Mouse (Mus musculus) erythroblast, embryonic 14.5 days (primary cell): ENCODE results near the gene Klhl5. TPM values are rescaled to one million over a fixed set of nuclear protein-coding genes. Genes with fewer than 3 reads are reported as not detected.

Experiments used
- H3K27me3 ChIP-seq: 2 replicates; pipeline ENCODE4 v1.6.1; 2012; ENCODE audit warnings: inconsistent platforms; ENCODE audit not compliant: control insufficient read depth
- H3K36me3 ChIP-seq: 2 replicates; pipeline ENCODE4 v1.6.1; 2012; ENCODE audit warnings: mild to moderate bottlenecking, inconsistent platforms; ENCODE audit not compliant: control insufficient read depth
- H3K4me1 ChIP-seq: 2 replicates; pipeline ENCODE4 v1.6.1; 2012; ENCODE audit warnings: inconsistent platforms; ENCODE audit not compliant: control insufficient read depth
- H3K4me3 ChIP-seq: replicated peaks from 2 replicates; pipeline ENCODE3; 2012; ENCODE audit warnings: moderate library complexity, mild to moderate bottlenecking, inconsistent platforms
- H3K9me3 ChIP-seq: 2 replicates; pipeline ENCODE4 v1.6.1; 2012; ENCODE audit warnings: low read length, inconsistent platforms, mixed read lengths; ENCODE audit not compliant: control insufficient read depth
- GATA1 ChIP-seq: IDR thresholded peaks from 2 replicates; pipeline ENCODE4 v1.6.1; 2012; ENCODE audit warnings: low read length, inconsistent platforms, mixed read lengths
- TAL1 ChIP-seq: IDR thresholded peaks from 3 replicates; pipeline ENCODE4 v1.6.1; 2012; ENCODE audit warnings: low read length, inconsistent platforms, mixed read lengths
- polyA plus RNA-seq: library from polyadenylated mRNA; stranded (reverse); fragments of >175 nt; gene quantifications from 2 replicates; pipeline ENCODE4 v1.2.3, GENCODE M21; 2012

Gene Klhl5
- polyA plus RNA-seq, 1 experiment = 0.01 TPM

GRCm38 (mm10) chr5:65170206-65170605 is 62.9 kb downstream of the Klhl5 start:
- Histone ChIP-seq H3K4me1 (no peaks in the 10 kb centered on the region), H3K4me3 (no peak overlapping the region), H3K36me3 (peaks cover 4% of the 10 kb centered on the region; the same call in 1 of the 2 replicates), H3K9me3 (no peaks in the 10 kb centered on the region), H3K27me3 (no peaks in the 10 kb centered on the region)
- no peak for TF ChIP-seq TAL1
- TF ChIP-seq GATA1 = no peak

DNA sequence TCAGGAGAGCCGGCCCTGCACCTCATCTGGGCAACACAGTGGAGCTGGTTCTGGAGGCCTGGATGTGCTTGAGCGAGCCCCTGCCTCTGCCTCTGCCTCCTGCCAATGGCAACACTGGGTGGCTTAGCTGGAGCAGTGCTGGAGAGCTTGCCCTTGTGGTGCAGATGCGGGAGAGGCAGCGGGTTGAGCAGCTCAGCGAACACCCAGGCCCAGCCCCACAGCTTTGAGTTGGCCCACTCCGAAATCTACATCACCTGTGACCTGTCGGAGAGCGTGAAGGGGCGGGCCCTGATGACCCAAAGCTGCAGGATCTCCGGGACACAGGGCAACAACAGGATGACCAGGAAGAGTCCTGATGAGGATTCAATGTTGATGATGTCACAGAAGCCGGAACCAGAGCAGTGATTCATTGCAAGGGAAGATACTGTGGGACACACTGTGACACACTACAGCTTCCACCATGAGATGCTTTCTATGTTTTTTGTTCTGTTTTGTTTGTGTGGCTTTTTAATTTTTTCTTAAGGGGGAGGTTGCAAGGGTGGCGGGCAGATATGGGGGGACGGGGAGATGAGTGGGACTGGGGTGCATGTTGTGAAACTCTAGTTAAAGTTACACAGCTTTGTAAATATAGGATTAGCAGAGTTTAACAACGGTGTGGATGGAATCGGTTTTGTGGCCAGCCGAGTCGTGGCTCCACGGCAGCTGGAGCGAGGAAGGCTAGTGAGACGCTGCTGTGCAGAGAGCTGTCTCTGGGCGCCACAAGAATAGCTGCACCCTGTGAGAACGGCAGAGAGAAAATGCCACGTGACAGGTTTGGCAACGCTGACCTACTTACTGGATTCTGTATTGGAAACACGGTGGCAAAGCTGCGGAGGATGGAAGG is 67.9 kb downstream of the Klhl5 start:
- Histone ChIP-seq H3K27me3 (no peaks in the 10 kb centered on the region), H3K9me3 (no peaks in the 10 kb centered on the region), H3K4me1 (no peaks in the 10 kb centered on the region), H3K4me3 (peak overlapping the region; percentile 27), H3K36me3 (no peaks in the 10 kb centered on the region)
- TF ChIP-seq TAL1 (no peak), GATA1 (no peak)

GRCm38 (mm10) chr5:65175918-65176484 is 68.7 kb downstream of the Klhl5 start:
- peak overlapping the region; percentile 27 for H3K4me3 ChIP-seq
- H3K9me3 ChIP-seq = no peaks in the 10 kb centered on the region
- no peak for TF ChIP-seq GATA1
- TF ChIP-seq TAL1 = no peak
- H3K27me3 ChIP-seq = no peaks in the 10 kb centered on the region
- H3K4me1 ChIP-seq = no peaks in the 10 kb centered on the region
- H3K36me3 ChIP-seq = no peaks in the 10 kb centered on the region

DNA sequence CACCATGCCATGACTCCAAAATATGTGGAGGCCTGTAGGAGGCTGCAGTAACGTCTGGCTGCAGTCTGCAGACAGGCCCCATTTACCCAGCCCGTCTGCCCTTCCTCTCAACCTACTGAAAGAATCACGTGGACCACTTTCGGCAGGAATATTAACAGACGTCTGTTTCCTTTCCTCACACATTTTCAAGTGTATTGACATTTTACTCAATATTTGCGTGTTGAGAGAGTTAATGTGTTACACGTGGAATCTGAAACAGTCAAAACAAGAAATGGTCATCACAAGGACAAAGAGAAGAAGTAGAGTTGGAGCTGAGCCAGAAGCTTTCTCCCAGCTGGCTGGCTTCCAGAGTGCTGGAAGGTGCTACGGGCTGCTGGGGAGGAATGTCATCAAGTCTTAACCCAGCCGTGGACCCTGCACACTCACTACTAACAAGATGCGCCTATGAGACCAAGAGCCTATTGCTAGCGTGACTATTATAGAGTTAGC is 69.7 kb downstream of the Klhl5 start:
- TF ChIP-seq GATA1 (no peak), TAL1 (no peak)
- no peak overlapping the region for H3K4me3 ChIP-seq
- no peaks in the 10 kb centered on the region for H3K9me3 ChIP-seq
- H3K36me3 ChIP-seq = no peaks in the 10 kb centered on the region
- no peaks in the 10 kb centered on the region for H3K27me3 ChIP-seq
- no peaks in the 10 kb centered on the region for H3K4me1 ChIP-seq

DNA sequence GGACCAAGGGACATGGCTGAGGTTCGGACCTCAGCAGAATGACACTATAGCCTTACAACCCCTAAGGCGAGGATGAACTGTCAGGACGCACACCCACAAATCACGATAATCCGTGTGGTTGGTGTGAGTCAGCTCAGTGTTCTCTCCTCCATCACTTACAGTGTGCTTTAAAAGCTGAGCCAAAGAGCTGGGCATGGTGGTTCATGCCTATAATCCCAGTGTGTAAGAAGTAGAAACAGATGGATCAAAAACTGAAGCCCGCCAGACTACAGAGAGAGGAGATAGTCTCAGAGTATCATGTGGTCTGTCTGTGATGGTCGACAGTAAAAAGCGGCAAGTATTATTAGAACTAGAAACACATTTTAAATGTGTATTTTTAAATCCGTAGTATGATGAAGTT is 71.1 kb downstream of the Klhl5 start:
- Histone ChIP-seq H3K27me3 (no peaks in the 10 kb centered on the region), H3K36me3 (no peaks in the 10 kb centered on the region), H3K9me3 (no peaks in the 10 kb centered on the region), H3K4me3 (no peak overlapping the region), H3K4me1 (no peaks in the 10 kb centered on the region)
- TF ChIP-seq TAL1 (no peak), GATA1 (no peak)

DNA sequence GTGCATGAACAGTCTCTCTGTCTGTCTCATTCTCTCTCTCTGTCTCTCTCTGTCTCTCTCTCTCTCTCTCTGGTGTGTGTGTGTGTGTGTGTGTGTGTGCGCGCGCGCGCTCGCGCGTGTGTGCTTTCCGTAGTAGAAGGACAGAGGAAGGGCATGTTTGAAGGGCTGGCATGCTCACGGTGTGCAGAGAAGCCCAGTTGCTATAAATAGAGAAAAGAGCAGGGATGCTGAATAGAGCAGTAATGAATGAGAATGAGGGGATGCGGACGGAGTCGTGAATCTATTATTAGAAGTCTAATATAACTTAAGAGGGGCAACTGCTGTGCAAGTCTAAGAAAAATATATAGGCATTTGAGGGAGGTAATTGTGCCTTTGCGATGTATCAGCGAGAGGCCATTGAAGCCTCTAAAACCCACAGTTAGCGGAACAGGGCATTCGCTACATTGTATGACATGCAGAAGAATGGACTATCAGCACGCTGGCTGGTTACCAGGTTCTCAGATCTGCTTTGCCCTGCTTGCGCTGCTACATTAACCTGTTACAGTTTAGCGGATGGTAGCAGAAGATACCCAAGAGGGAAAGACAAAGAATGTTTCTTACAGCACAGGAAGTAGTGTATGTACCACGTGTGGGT is 73.9 kb downstream of the Klhl5 start:
- Histone ChIP-seq H3K27me3 (no peaks in the 10 kb centered on the region), H3K36me3 (no peaks in the 10 kb centered on the region), H3K9me3 (no peaks in the 10 kb centered on the region), H3K4me1 (no peaks in the 10 kb centered on the region), H3K4me3 (no peak overlapping the region)
- no peak for TF ChIP-seq TAL1

DNA sequence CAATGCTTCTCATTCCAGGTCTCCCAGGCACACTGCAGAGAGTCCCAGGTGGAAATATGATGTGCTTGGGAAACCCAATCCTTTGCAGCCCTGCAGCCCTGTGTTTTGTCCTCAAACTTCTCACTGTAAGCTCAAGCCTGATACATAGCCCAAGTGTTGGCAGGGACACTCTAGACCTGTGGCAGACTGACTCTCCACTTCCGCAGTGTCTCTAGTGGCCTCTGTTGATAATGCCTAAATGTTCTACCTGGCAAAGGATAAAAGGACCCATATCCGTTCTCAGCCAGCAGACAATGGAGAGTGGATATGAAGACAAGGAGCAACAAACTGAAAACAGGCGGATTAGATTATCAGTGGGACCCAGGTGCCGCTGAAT is 74.4 kb downstream of the Klhl5 start:
- Histone ChIP-seq H3K9me3 (no peaks in the 10 kb centered on the region), H3K4me1 (no peaks in the 10 kb centered on the region), H3K4me3 (no peak overlapping the region), H3K36me3 (no peaks in the 10 kb centered on the region), H3K27me3 (no peaks in the 10 kb centered on the region)
- no peak for TF ChIP-seq TAL1

DNA sequence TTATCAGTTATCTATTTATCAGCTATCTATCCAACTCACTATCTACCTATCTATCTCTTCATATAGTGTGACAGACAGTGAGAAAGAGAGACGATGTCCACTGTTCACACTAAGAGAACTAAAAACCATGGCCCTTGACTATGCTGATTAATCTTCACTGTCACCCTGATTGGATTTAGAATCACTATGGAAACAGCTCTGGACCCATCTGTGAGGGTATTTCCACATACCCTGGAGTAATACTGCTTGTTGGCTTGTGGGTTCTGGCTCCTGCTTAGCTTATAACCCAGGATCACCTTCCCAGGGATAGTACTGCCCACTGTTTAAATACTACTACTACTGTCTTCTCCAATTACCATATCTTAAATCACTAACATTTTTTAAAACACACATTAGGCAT is 74.9 kb downstream of the Klhl5 start:
- Histone ChIP-seq H3K27me3 (no peaks in the 10 kb centered on the region), H3K36me3 (no peaks in the 10 kb centered on the region), H3K4me1 (no peaks in the 10 kb centered on the region), H3K4me3 (no peak overlapping the region), H3K9me3 (no peaks in the 10 kb centered on the region)
- no peak for TF ChIP-seq GATA1
- no peak for TF ChIP-seq TAL1

DNA sequence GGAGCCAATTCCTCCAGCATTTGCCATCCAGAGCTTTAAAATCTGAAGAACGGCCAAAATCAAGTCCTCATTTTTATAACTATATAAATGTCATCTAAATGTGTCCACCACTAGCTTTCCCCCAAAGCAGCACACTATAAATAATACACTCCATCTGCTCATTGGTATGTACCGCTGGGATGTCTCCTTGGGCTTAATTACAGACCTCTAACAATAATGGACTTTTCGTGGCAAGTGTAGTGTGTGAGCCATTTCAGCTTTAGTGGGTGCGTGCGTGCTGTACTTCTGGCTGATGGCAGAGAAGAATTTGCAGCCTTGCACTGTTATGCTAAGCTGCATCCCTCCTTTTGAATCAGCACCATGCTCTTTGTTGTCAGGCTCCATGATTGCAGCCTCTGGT is 84.3 kb downstream of the Klhl5 start:
- Histone ChIP-seq H3K27me3 (no peaks in the 10 kb centered on the region), H3K4me1 (no peaks in the 10 kb centered on the region), H3K9me3 (peaks cover 7% of the 10 kb centered on the region; the same call in 1 of the 2 replicates), H3K4me3 (no peak overlapping the region), H3K36me3 (no peaks in the 10 kb centered on the region)
- TF ChIP-seq TAL1 = no peak
